Mouse (Mus musculus) left cerebral cortex, adult 18-20 months (tissue): Measurements from ENCODE around the gene Gm28048. TPM values are rescaled to one million over a fixed set of nuclear protein-coding genes. Genes with fewer than 3 reads are reported as not detected.

Source experiments
- DNase-seq, 2 experiments: peaks; one replicate each; pipeline ENCODE4 v3.0.0; 2021 to 2022; ENCODE audit warnings: low spot score in 2 of 2, mixed read lengths in 1 of 2
- long read RNA-seq, 2 experiments: library from polyadenylated mRNA; stranded (forward); transcript quantifications; one replicate each; pipeline ENCODE4 v2.0.0; 2021
- total RNA-seq, 2 experiments: library from RNA; stranded (reverse); gene quantifications; 2 replicates each; pipeline ENCODE4 v1.2.3; 2021

Gm28048 gene
- total RNA-seq, result 10 to 100 TPM; 10.1 to 11.3 TPM
- long read RNA-seq, experiment 1, partial matches to known transcripts, result 0 of 1 reads
- long read RNA-seq, experiment 1, other reads (novel, unspliced or antisense), result 1 of 1 reads
- long read RNA-seq, experiment 2, partial matches to known transcripts, result 0 of 2 reads
- long read RNA-seq, experiment 2, other reads (novel, unspliced or antisense), result 1 of 2 reads

DNA sequence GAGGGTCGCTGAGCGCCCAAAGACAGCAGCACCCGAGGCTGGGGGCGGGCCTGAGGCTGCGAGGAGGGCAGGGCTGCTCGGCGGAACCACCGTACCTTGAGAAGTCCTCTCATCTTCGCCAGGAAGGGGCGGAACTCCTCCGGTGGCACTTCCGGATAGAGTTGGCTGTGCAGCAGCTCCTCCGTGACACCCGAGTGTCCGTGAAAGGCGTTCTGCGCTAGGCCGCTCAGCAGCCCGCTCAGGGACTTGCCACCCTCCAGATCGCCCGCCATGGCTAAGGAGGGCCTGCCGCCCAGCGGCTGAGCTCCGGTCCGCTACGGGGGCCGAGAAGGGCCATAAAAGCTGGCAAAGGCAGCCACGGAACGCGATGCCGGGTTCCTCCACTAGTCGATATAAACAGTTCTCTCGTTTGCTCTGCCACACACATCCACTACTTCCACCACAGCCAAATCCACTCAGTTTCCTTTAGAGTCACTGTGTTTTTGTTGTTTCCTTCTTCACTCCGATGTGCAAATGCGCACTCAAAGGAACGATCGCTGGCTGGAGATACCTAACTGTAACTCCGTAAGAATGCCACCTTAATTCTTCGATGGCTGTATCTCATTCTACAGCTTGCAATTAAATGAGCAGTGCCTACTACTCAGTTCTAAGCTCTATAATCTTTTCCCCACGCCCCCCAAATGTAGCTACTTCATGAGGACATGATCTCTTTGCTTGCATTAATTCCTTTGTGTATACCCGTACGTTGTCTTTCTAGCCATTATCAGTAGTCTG is at the start of gene Gm28048, which contains the start of gene Commd1:
Gm28048 (minus strand) TSS at position 107 of the 774 bp plus-strand sequence.
Commd1 (minus strand) TSS at position 399 of the 774 bp plus-strand sequence.
- peak; percentile 95 to 98 for DNase-seq

DNA sequence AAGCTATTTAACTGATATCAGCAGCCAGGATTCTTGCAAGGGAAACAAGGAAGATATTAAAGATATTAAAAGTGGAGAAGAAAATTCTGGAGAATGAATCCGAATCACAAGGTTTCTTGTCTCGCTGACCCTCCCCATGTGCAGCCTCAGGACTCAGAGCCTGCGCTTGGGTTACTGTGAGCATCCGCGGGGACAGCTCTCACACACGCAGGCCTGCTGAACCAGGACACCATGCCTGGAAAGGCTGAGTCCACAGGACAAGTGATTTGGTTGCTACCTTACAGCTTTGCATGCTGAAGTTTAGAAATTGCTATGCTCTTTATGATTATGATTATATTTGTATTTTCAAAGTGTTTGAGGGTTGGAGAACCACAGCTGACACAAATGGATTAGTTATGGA is 47.5 kb upstream of the Gm28048 start:
- DNase-seq, result no peak

DNA sequence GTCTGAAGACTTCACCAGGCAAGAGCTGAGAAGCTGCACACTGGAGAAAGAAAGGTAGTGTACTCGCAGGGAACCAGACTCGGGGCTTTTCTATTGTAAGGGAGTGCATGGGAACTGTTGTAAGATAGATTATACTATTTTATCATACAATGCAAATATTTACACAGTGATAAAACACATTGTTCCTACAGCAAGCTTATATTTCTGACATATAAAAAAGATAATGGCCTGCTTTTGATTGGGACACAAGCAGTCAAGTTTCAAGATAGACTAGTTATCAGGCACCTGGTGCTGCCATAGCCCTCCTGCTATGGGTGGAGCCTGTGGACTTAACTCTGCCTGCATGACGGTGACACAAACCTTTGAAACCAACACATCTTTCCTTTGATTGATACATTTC is 47.1 kb upstream of the Gm28048 start:
- no peak for DNase-seq

DNA sequence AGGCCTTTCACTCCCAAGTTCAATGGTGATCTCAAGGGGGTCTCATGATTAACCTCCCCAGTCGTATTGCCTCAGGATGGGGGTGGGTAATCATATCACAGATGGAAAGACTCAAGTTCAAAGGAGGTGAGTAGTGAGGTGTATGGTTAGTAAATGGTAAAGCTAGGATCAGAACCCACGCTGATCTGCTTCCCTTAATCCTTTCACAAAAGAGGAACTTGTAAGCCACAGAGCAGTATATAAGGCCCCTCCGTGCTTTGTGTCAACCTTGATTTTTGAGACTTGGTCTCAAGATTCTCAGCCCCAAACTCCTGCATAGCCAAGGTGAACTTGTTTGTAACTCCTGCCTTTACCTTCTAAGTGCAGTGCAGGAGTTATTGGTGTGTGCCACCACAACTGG is 42.3 kb upstream of the Gm28048 start:
- DNase-seq, result no peak

DNA sequence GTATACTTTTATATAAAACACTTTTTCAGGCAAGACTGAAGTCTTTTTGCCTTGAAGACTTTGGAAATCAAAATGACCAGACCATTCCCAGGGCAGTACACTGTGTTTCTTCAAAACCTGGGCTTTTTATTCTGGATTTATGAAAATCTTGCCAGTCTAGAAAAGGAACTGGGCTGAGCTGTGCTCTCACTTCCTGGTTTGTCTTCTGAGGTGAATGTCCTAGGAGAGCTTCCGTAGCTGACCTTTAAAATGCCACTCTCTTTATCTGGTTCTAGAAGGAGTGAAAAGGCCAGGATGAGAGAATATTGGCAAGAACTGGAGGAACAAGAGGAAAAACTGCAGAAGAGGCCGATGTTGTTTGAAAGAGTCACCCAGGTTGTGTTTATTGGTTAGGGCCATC is 41.3 kb upstream of the Gm28048 start:
- no peak for DNase-seq

DNA sequence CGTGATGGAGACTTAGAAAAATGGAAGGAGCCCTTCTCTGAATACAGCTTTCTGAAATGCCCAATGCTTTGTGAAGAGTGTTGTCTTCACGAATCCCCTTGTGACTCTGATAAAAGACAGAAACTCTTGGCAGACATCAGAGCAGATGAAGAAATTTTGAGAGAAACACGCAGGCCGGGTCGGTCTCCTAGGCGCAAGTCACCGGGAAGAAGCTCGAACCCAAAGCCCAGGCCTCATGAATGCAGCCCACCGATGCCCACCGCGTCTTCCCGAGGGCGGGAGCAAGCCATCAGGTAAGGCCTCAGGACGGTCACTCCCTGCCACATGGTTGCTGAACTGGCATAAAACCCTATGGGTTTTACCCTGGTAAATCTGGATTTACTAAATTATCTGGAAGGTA is 39.0 kb upstream of the Gm28048 start:
- no peak for DNase-seq

DNA sequence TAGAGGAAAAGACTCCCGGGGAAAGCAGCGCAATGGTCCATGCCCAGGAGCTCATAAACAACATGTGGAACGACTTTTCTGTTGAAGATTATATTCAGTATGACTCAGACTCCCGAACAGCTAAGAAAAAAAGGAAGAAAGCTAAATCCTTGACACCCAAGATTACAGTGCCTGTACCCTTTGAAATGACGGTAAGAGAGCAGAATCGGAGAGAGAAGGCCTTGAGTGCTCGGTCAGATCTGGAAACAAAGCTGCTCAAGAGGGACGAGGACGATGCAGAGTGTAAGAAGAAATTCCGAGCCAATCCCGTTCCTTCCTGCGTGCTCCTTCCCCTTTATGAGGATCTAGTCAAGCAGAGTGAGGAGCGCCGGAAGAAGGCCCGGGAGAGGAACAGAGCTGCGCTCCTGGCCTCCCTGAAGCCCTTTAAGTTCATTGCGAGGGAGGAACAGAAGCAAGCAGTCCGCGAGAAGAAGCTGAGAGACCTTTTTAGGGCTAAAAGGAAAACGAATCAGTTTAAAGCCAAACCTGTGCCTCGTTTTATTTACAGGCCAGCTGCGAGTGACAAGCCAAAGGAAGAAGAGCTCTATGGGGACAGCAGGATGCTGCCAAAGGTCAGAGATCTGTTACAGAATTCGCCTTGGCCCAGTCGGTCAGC is 38.4 kb upstream of the Gm28048 start:
- DNase-seq, result no peak

DNA sequence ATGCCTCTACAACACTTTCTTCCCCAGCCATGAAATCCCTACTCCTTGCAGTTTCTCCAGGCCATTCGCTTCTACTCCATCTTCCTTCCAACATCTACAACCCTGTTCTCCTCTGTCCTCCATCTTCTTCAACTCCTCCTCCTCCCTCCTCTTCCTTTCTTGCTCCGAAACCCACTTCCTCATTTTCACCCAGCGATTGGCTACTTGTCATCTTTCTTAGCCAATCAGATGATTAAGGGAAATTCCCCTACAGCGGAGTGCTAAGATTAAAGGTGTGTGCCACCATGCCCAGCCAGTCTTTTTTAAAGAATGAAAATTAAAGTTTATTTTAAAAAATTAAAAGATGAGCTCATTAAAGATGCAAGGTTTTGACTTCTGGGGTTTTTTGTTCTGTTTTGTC is 36.1 kb upstream of the Gm28048 start:
- DNase-seq, result no peak

DNA sequence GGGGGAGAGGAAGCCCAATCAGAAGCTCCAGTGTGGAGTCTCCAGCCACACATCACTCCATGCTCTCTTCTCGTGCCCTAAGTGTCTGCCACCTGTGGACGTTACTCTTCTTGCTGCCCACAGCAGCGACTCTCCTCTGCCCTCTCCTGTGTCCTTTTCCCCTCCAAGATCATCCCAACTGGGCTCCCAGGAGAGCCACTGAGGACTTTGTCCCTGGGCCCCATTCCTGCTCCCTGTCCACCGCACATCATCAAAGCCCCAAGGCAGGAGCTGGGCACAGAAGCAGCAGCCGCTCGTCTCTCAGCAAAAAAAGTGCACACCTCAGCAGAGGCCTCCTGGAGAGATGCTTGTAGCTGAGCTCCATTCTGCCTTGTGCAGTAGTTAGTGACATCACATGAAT is 33.1 kb upstream of the Gm28048 start:
- DNase-seq, result no peak

DNA sequence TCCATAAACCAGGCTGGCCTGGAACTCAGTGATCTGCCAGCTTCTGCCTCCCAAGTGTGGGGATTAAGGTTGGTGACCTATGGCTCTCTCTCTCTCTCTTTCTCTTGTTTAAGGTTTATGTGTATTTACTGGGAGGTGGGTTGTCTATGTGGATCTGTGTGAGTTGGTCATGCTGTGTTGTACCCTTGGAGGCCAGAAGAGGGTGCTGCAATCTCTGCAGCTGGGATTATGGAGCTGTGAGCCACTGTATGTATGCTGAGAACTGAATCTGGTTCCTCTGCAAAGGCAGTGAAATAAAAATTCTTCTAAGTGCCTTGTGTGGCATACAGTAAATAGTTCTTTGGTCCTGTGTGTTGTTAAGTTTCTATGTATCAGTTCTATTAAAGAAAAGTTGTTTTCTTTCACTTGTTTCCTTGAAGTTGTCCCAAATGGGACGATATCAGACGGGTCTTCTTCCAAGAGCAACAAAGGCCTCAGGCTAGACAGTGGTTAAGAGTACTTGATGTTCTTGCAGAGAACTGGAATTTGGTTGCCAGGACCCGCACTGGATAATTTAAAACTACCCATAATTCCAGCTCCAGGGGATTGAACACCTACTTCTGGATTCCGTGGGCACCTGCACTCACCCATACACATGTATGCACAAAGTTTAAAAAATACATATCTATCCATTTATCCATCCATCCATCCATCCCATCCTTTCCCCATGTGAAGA is 31.8 kb upstream of the Gm28048 start:
- DNase-seq, result no peak

DNA sequence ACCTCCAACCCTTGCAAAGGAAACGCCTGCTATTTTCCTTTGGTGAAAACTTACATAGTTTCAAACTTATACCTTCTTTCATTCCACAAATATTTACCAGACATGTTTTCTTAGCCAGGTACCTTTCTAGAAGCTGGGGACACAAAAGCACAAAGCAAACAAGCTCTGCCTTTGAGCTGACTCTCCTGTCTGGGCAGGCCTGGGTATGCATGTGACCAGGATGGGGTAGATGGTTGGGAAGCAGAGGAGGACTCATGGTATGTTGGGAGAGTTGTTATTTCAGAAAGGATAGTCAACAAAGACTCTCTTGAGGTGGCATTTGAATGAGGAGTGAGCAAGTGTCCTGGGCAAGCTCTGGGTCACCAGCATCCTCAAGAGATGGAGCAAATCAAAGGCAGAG is 31.2 kb upstream of the Gm28048 start:
- DNase-seq, result no peak

DNA sequence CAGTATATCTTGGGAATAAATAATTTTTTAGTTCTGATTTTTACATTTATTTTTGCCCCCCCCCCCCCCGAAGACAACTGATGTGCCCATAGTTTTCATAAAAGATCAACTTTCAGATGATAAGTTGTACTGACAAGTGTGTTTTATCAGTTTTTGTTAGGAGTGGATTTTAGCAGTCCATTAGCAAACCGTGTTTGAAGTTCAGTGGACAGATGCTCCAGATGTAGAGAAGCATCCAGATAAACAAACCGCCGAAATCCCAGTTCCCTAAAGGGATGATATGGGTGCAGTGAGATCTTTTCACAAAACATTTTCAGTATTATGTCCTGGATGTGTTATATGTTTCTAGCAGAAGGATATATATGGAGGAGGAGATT is 26.9 kb upstream of the Gm28048 start:
- no peak for DNase-seq

DNA sequence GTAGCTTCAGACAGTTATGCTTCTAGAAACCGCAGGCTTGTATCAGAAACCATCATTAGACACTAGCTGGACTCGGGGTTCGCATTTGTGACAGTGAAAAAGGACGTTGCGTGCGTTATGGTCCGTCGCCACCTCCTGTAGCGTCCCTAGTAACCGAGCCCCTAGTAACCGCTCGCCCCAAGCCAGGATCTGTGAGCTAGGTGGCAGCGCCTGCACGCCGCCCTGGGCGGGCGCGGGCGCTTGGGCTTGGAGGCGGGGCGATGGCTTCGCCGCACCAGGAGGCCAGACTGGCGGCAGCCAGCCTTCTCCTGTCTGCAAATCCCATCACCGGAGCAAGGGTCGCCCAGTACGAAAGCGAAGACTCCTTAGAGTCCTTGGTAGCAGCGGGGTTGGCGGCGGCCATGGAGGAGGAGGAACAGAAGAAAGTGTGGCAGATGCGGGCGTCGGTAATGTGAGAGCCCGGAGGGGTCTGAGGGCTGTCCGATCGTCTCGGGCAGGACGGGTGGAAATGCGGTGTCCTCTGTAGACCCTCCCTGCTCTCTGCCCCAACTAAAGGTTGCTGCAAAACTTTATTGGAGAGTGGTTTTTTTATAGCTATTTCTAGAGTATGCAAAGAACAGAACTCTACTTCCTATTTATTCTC is 26.4 kb upstream of the Gm28048 start:
- DNase-seq, result peak; percentile 76 to 82

DNA sequence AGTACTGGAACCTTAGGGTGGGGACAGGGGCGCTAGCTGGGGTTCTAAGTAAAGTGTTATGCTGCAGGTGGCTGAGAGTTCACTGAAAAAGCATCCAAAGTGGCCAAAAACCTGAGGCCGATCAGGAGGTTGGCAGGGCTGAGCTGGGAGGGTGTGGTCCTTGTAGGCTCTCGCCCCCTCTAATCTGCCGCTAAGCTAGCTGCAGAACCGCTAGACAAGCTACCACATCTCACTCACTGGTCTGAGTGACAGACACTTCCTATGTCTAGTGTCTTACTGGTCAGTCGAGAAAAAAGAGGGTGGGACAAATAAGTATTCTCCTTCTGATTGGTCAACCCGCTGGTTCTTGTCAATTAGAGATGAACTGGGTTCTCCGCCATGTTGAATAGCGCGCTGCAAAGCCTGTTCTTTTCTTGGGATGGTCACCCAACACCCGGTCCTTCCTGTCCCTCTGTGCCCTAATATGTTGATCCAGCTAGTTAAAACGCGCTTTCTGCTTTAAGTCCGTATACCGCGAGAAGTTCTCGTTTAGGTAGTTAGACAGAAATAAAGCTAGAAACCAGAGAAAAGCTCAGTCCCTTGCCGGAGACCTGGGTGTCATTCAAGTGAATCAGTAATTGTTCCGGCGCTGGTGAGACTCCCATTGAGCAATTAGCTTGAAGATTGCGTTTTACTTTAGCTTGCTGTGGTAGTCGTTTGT is 25.7 kb upstream of the Gm28048 start, which contains the start of gene Fam161a:
Fam161a (plus strand) TSS at position 51 of the 700 bp plus-strand sequence.
- peak; percentile 74 to 79 for DNase-seq

DNA sequence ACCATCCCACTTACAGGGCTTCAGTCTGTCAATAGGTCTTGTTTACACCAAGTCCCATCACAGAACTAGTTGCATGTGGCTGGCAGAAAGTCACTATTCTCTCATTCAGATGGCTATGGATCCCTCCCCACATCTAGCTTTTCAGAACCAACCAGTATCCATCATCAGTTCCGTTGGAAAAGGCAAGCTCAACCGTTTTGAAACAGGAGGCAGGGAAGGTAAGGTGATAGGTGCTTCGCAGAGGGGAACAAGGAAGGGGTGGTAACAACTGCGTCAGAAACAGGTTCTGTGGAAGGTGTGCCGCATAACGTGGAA is 25.2 kb upstream of the Gm28048 start:
- no peak for DNase-seq

DNA sequence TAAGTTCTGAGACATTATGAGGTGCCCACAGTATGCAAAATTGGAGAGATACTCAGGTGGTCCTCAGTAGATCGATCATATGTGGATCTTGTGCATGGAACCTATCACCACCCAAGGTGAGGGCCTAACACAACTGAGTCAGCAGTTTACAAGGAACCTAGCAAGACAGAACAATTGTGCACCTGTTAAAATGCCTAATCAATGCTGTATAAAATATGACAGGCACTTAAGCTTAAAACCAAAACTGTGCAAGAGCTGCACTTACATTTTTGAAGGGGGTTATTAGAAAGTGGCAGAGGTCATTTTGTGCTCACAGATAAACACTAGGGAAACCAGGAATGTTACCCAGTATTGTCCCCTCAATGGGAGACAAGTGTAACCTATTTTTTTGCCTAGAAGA is 23.4 kb upstream of the Gm28048 start:
- no peak for DNase-seq

DNA sequence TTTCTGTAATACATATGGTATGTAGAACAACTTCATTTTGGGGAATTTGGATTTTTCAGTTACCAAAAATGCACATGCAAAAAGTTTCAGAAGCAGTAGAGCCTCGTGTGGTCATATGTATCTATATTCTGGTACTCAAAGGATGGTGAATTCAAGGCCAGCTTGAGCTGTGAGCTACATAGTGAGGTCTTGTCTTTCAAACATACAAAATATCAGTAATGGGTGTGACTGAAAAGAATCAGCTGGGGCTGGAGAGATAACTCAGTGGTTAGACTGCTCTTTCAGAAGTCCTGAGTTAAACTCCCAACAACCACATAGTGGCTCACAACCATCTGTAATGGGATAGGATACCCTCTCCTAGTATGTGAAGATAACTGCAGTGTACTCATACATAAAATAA is 16.4 kb upstream of the Gm28048 start:
- no peak for DNase-seq

DNA sequence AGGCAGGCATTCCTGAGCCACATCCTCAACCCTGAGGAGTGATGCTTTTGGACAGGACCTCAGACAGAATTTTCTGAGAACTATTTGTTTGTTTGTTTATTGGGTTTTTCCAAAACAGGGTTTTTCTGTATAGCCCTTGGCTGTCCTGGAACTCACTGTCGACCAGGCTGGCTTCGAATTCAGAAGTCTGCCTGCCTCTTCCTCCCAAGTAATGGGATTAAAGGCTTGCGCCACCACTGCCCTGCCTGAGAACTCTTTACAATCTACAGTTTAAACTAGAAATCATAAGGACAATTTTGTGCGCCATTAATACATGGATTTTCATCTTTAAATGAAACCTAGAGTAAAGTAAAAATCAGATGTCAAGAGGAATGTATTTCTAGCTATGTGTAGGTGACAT is 13.6 kb upstream of the Gm28048 start:
- DNase-seq, result no peak

DNA sequence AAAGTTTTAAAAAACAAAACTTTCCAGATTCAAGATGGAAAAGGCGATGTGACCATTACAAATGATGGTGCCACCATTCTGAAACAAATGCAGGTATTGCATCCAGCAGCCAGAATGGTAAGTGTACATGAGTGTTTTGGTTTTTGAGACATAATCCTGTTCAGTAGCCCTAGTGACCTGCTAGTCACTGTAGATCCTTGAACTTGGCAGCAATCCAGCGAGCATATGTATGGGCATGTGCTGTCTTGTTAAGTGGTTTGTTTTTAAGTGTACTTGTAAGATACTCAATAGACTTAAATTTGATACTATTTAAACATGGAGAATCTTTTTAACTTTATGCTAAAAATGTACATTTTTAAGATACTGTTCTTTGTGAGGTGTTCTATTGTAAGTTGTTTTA is 12.4 kb upstream of the Gm28048 start:
- DNase-seq, result no peak

DNA sequence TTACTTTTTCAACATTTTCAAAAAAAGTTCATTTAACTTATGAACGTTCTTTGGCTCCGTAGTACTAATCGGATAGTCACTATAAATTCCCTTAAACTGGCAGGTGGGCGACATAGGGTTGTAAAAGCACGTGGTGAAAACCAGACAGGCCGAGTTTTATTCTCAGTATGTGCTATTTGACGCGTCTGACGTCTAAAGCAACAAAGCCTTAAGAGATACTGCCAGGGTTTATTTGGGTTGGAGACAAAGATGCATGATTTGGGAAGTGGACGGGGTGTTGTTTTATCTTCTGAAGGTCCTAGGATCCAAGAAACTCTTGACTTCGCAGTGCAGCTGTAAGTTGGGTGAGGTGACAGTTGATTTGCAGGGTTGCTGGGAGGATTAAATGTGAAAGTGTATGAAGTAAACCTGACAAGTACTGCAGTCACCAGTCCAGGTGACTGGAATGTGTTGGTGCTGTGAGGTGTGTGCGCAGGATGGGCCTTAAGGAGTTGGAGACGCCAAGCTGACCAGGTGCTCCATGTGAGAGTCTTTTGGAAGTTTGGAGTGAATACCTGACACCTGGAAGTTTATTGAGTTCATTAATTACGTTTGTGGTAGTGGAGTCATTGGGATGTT is 9.4 kb upstream of the Gm28048 start:
- no peak for DNase-seq
